Mouse (Mus musculus) G1E (cell line): Measurements from ENCODE around the gene Aoc3. TPM values are rescaled to one million over a fixed set of nuclear protein-coding genes. Genes with fewer than 3 reads are reported as not detected.

Source experiments
- ATAC-seq: 2 replicates; pipeline ENCODE4 v1.8.0; 2016; ENCODE audit warnings: mild to moderate bottlenecking; ENCODE audit not compliant: insufficient number of reproducible peaks, poor library complexity, low FRiP score, severe bottlenecking; ENCODE audit errors: extremely low read depth
- DNase-seq: peaks from one replicate; pipeline ENCODE4 v3.0.0; 2012; ENCODE audit warnings: low spot score
- H3K27me3 ChIP-seq: 2 replicates; pipeline ENCODE4 v1.6.1; 2012; ENCODE audit warnings: mild to moderate bottlenecking, low read length, inconsistent platforms; ENCODE audit not compliant: insufficient read depth
- H3K36me3 ChIP-seq: replicated peaks from 2 replicates; pipeline ENCODE3; 2012; ENCODE audit warnings: mild to moderate bottlenecking, inconsistent platforms
- H3K4me1 ChIP-seq: 2 replicates; pipeline ENCODE4 v1.6.1; 2012; ENCODE audit warnings: low read depth, low read length, inconsistent platforms, mixed read lengths; ENCODE audit not compliant: insufficient read depth
- H3K4me3 ChIP-seq: 2 replicates; pipeline ENCODE4 v1.5.1; 2012; ENCODE audit warnings: low read depth, mild to moderate bottlenecking, inconsistent platforms, low read length, moderate library complexity, mixed read lengths
- H3K9me3 ChIP-seq: replicated peaks from 2 replicates; pipeline ENCODE4 v1.6.1; 2012; ENCODE audit warnings: inconsistent platforms
- CTCF ChIP-seq: IDR thresholded peaks from 2 replicates; pipeline ENCODE4 v1.5.1; 2012; ENCODE audit warnings: low read depth, low read length, inconsistent platforms, mixed read lengths
- GATA1 ChIP-seq: IDR thresholded peaks from 2 replicates; pipeline ENCODE4 v1.6.1; 2012; ENCODE audit warnings: borderline replicate concordance, low read length, inconsistent platforms, mixed read lengths
- GATA2 ChIP-seq: IDR thresholded peaks from 2 replicates; pipeline ENCODE4 v1.6.1; 2012; ENCODE audit warnings: low read depth, low read length, inconsistent platforms, borderline replicate concordance
- POLR2AphosphoS5 ChIP-seq: IDR thresholded peaks from 2 replicates; pipeline ENCODE4 v1.6.1; 2012; ENCODE audit warnings: low read depth, low read length, inconsistent platforms; ENCODE audit not compliant: insufficient replicate concordance
- TAL1 ChIP-seq: conservative IDR thresholded peaks from 2 replicates; pipeline ENCODE4 v1.6.1; 2012; ENCODE audit warnings: low read depth, low read length, inconsistent platforms, mixed read lengths
- polyA plus RNA-seq: library from polyadenylated mRNA; stranded (reverse); fragments of >175 nt; gene quantifications from 2 replicates; pipeline ENCODE4 v1.2.3, GENCODE M21; 2012
- total RNA-seq, 2 experiments: library from RNA; stranded (forward) in 1 of 2; stranded (reverse) in 1 of 2; fragments of 200-1000 nt in 1 of 2; fragments of >200 nt in 1 of 2; fragmentation: Nextera tagmentation in 1 of 2; gene quantifications; 2 replicates each; pipeline ENCODE4 v1.2.3; 2014 to 2017

Gene Aoc3
- total and polyA plus RNA-seq, 3 experiments, result 0.10 to 2.5 (median 0.16) TPM

GRCm38 (mm10) chr11:101300881-101301280 is 29.5 kb upstream of the Aoc3 start:
- Histone ChIP-seq H3K4me1 (peaks cover 28% of the 10 kb centered on the region), H3K9me3 (no peaks in the 10 kb centered on the region), H3K27me3 (no peaks in the 10 kb centered on the region), H3K4me3 (peak overlapping the region; percentile 83), H3K36me3 (peaks cover 53% of the 10 kb centered on the region)
- DNase-seq (no peak), ATAC-seq (no peak)
- no peak for TF ChIP-seq GATA2

GRCm38 (mm10) chr11:101301299-101302003 is 29.0 kb upstream of the Aoc3 start:
- ATAC-seq (no peak), DNase-seq (no peak)
- Histone ChIP-seq H3K36me3 (peaks cover 47% of the 10 kb centered on the region), H3K27me3 (no peaks in the 10 kb centered on the region), H3K9me3 (no peaks in the 10 kb centered on the region), H3K4me3 (peak overlapping the region; percentile 83), H3K4me1 (peaks cover 28% of the 10 kb centered on the region)
- TF ChIP-seq POLR2AphosphoS5 (no peak), TAL1 (no peak), GATA2 (no peak), GATA1 (no peak), CTCF (no peak)

- TF ChIP-seq GATA2 (no peak), POLR2AphosphoS5 (no peak), CTCF (peak; percentile 93)
- Histone ChIP-seq H3K9me3 (no peaks in the 10 kb centered on the region), H3K4me3 (peak within 1 kb of the TSS; percentile 83), H3K4me1 (peaks cover 28% of the 10 kb centered on the region), H3K27me3 (no peaks in the 10 kb centered on the region), H3K36me3 (peaks cover 40% of the 10 kb centered on the region)
- DNase-seq, result peak; percentile 91
- peak; percentile 93 for ATAC-seq
These were observed 28.2 kb upstream of the Aoc3 start, which contains the start of gene Becn1 for GRCm38 (mm10) chr11:101302004-101302798. Gene Becn1, minus strand, starts transcription at chr11:101302286.

- DNase-seq, result no peak
- no peaks in the 10 kb centered on the region for H3K9me3 ChIP-seq
- H3K4me1 ChIP-seq, result peaks cover 9% of the 10 kb centered on the region; the same call in 1 of the 2 replicates
- peaks cover 3% of the 10 kb centered on the region; the same call in 1 of the 2 replicates for H3K27me3 ChIP-seq
- no peaks in the 10 kb centered on the region for H3K36me3 ChIP-seq
- no peak overlapping the region for H3K4me3 ChIP-seq
- ATAC-seq, result no peak
- no peak for TF ChIP-seq TAL1
- no peak for TF ChIP-seq CTCF
- TF ChIP-seq GATA2, result no peak
- no peak for TF ChIP-seq GATA1
- no peak for TF ChIP-seq POLR2AphosphoS5
These were observed 22.7 kb upstream of the Aoc3 start for GRCm38 (mm10) chr11:101307744-101308143.

GRCm38 (mm10) chr11:101311083-101311482 is 19.3 kb upstream of the Aoc3 start:
- H3K9me3 ChIP-seq, result no peaks in the 10 kb centered on the region
- peaks cover 18% of the 10 kb centered on the region for H3K4me1 ChIP-seq
- H3K27me3 ChIP-seq, result peaks cover 3% of the 10 kb centered on the region; the same call in 1 of the 2 replicates
- ATAC-seq (no peak), DNase-seq (no peak)
- H3K36me3 ChIP-seq, result no peaks in the 10 kb centered on the region
- no peak overlapping the region for H3K4me3 ChIP-seq
- TF ChIP-seq POLR2AphosphoS5 (no peak), GATA1 (no peak), GATA2 (no peak), CTCF (no peak)

- Histone ChIP-seq H3K4me1 (peaks cover 21% of the 10 kb centered on the region), H3K27me3 (peaks cover 3% of the 10 kb centered on the region; the same call in 1 of the 2 replicates), H3K9me3 (no peaks in the 10 kb centered on the region), H3K4me3 (no peak overlapping the region), H3K36me3 (no peaks in the 10 kb centered on the region)
- no peak for TF ChIP-seq POLR2AphosphoS5
- TF ChIP-seq TAL1, result no peak
- no peak for TF ChIP-seq CTCF
- TF ChIP-seq GATA1, result no peak
- TF ChIP-seq GATA2, result no peak
- DNase-seq, result no peak
- ATAC-seq, result no peak
These were observed 18.3 kb upstream of the Aoc3 start for GRCm38 (mm10) chr11:101312150-101312549.

- DNase-seq, result no peak
- Histone ChIP-seq H3K36me3 (peaks cover 21% of the 10 kb centered on the region), H3K27me3 (no peaks in the 10 kb centered on the region), H3K4me1 (peaks cover 34% of the 10 kb centered on the region), H3K9me3 (no peaks in the 10 kb centered on the region), H3K4me3 (no peak overlapping the region)
- no peak for ATAC-seq
- TF ChIP-seq TAL1 (no peak), POLR2AphosphoS5 (no peak), CTCF (no peak), GATA2 (no peak), GATA1 (no peak)
These were observed 15.8 kb upstream of the Aoc3 start for GRCm38 (mm10) chr11:101314567-101314966.
